ENCODE assay signal across 14 mouse cellular contexts in the genomic region with DNA sequence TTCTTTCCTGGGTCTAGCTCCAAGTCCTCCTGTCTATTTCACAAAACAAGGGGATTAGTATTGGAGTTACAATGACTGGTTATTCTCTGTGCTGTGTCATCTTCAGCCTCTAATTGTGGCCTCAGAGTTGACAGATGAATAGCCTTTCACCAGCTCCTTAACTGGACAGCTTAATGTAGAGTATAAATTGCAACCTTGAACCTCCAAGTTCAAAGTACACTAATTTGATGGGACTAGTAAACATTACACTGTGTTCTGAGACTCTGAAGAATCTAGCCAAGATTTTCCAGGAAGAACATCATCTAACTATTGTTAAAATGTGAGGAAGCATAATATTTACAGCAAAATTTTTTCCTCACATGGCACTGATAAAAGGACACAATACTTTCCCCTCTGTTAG.
"Had no signal": no experiment of that assay in that cellular context is flagged by ENCODE, and none has a peak within 500 bp of the region (broad histone marks: within the 10 kb centered on the region; RNA-seq: fewer than 3 reads in every experiment).

No protein-coding gene starts in this region.

- DNase-seq: liver, postnatal 0 days; lung, embryonic 14.5 days; lung, postnatal 10 days; lung, postnatal 4 days; midbrain, embryonic 14.5 days; right cerebral cortex, postnatal 14 days; thymus, adult 2 months; thymus, postnatal 25 days; thymus, postnatal 4 days had no signal

- H3K27ac ChIP-seq: midbrain, embryonic 10.5 days; midbrain, embryonic 12.5 days; neural tube, embryonic 12.5 days; stomach, embryonic 15.5 days; stomach, postnatal 0 days had no signal

- H3K4me3 ChIP-seq: midbrain, embryonic 10.5 days; midbrain, embryonic 12.5 days; neural tube, embryonic 12.5 days; stomach, embryonic 15.5 days had no signal
